Mouse (Mus musculus) stomach, embryonic 16.5 days (tissue): ENCODE data around the gene Spef2. TPM values are rescaled to one million over a fixed set of nuclear protein-coding genes. Genes with fewer than 3 reads are reported as not detected.
"Not testable (repeated sequence)": the region's sequence is repeated elsewhere in the genome, so short reads cannot be mapped to it uniquely, and the experiment has no call there.

ENCODE experiments used
- ATAC-seq: fragments of 200-750 bp; cut with Nextera tagmentation; 2 replicates; pipeline ENCODE4 v1.8.0; 2017; ENCODE audit warnings: moderate number of reproducible peaks, moderate TSS enrichment; ENCODE audit not compliant: insufficient read depth, low FRiP score
- H3K27ac ChIP-seq: fragments of 300-500 bp; sonication (generic); 2 replicates; pipeline ENCODE4 v1.5.1; 2014; ENCODE audit warnings: low read length
- H3K27me3 ChIP-seq: fragments of 300-500 bp; sonication (generic); 2 replicates; pipeline ENCODE4 v1.6.1; 2014; ENCODE audit warnings: low read length, control low read depth, mixed read lengths; ENCODE audit not compliant: control insufficient read depth, insufficient read depth
- H3K36me3 ChIP-seq: fragments of 300-500 bp; sonication (generic); 2 replicates; pipeline ENCODE4 v1.6.1; 2014; ENCODE audit warnings: low read length; ENCODE audit not compliant: control insufficient read depth, insufficient read depth
- H3K4me1 ChIP-seq: fragments of 300-500 bp; sonication (generic); 2 replicates; pipeline ENCODE4 v1.6.1; 2014; ENCODE audit warnings: low read length, control low read depth, mixed read lengths; ENCODE audit not compliant: control insufficient read depth, insufficient read depth
- H3K4me2 ChIP-seq: fragments of 300-500 bp; sonication (generic); 2 replicates; pipeline ENCODE4 v1.6.1; 2014; ENCODE audit warnings: low read depth, low read length, mixed read lengths
- H3K4me3 ChIP-seq: fragments of 300-500 bp; sonication (generic); replicated peaks from 2 replicates; pipeline ENCODE4 v1.5.1; 2014; ENCODE audit warnings: mild to moderate bottlenecking, low read length
- H3K9ac ChIP-seq: fragments of 300-500 bp; sonication (generic); 2 replicates; pipeline ENCODE4 v1.6.1; 2014; ENCODE audit warnings: low read length
- H3K9me3 ChIP-seq: fragments of 300-500 bp; sonication (generic); replicated peaks from 2 replicates; pipeline ENCODE4 v1.6.1; 2016; ENCODE audit warnings: low read length, control low read depth; ENCODE audit not compliant: control insufficient read depth
- WGBS: fragments of 180-500 bp; shearing (Covaris S2); extraction: QIAGEN DNeasy Blood & Tissue Kit; methylation state at CpG from one replicate; pipeline ENCODE4 v1.1.7; 2014; 5-methylcytosine and 5-hydroxymethylcytosine counted together
- polyA plus RNA-seq: library from polyadenylated mRNA; unstranded; fragments of >200 nt; fragmentation: Nextera tagmentation; extraction: Ambion mirVana; gene quantifications from 2 replicates; pipeline ENCODE4 v1.2.1, GENCODE M21; 2015

The Spef2 gene
- polyA plus RNA-seq = 0.21 and 0.32 TPM in 2 replicates

DNA sequence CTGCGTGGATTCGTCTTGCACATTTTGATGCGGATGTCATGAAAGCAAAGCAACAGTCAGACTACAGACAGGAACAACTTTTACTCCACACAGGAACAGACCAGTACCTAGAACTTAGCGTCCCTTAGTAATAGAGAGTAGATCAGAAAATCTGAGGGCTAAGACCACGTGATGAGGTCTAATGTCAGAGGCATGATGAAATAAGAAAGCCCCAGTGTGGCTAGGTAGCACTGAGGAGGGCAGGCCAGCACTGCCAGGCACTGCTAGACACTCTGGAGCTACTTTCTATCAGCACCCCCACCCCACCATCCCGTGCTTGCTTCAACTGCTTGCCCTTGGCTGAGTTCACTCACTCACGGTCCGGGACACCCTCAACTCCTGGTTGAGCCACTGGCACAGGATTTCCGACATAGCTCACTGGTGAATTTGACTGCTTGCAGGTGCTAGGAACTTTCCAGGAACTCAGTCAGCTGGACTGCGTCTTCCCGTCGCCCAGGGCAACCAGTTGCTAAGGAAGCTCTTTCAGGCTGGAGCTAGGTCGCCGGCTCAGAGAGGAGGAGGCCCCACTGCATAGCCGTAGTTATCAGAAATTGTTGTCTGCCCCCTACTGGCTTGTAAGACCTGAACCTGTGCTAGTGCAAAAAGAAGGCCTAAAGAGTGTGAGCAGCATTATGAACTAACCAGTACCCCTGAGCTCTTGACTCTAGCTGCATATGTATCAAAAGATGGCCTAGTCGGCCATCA, at the start of gene Spef2:
Gene Spef2 (minus strand): TSS at position 510 of the 744 bp plus-strand sequence.
- H3K9me3 ChIP-seq = no peaks in the 10 kb centered on the region
- ATAC-seq = peak; percentile 86
- 22% methylated on average over 15 of the region's 16 CpGs for WGBS
- H3K27ac ChIP-seq = no peak within 1 kb of the TSS
- H3K4me3 ChIP-seq = peak within 1 kb of the TSS; percentile 8; the same call in 1 of the 2 replicates
- no peaks in the 10 kb centered on the region for H3K27me3 ChIP-seq
- H3K4me1 ChIP-seq = no peaks in the 10 kb centered on the region
- no peak within 1 kb of the TSS for H3K9ac ChIP-seq
- H3K4me2 ChIP-seq = peak within 1 kb of the TSS; percentile 39
- H3K36me3 ChIP-seq = no peaks in the 10 kb centered on the region

DNA sequence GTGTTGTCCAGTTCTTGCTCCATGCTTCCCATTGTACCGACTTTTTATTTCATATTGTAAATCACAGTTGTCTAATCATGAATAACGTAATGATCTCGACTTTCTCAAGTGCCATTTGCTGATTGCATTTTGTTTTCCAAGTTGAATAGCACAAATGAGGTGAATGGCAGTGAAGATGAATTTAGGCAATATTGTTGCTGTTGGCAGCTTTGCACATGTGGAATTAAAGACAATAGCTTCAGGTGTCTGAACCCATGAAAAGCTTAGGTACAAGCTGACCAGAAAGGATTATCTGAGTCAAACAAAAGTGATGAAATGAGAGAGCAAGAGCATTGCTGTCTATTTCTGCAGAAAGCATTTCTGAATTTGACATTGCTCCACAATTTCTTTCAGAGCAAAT, 45.5 kb upstream of the Spef2 start:
- Histone ChIP-seq H3K4me2 (no peak overlapping the region), H3K27me3 (no peaks in the 10 kb centered on the region), H3K36me3 (no peaks in the 10 kb centered on the region), H3K4me1 (no peaks in the 10 kb centered on the region), H3K9ac (no peak overlapping the region), H3K27ac (no peak overlapping the region), H3K9me3 (no peaks in the 10 kb centered on the region), H3K4me3 (no peak overlapping the region)
- ATAC-seq = no peak
- WGBS = 90% methylated on average over 3 of the region's 3 CpGs

GRCm38 (mm10) chr15:9788245-9789030, 39.8 kb upstream of the Spef2 start:
- Histone ChIP-seq H3K36me3 (no peaks in the 10 kb centered on the region), H3K4me1 (no peaks in the 10 kb centered on the region), H3K9ac (no peak overlapping the region), H3K9me3 (no peaks in the 10 kb centered on the region), H3K27me3 (no peaks in the 10 kb centered on the region), H3K27ac (no peak overlapping the region), H3K4me3 (no peak overlapping the region), H3K4me2 (no peak overlapping the region)
- no peak for ATAC-seq
- WGBS = 45% methylated on average over 3 of the region's 3 CpGs

DNA sequence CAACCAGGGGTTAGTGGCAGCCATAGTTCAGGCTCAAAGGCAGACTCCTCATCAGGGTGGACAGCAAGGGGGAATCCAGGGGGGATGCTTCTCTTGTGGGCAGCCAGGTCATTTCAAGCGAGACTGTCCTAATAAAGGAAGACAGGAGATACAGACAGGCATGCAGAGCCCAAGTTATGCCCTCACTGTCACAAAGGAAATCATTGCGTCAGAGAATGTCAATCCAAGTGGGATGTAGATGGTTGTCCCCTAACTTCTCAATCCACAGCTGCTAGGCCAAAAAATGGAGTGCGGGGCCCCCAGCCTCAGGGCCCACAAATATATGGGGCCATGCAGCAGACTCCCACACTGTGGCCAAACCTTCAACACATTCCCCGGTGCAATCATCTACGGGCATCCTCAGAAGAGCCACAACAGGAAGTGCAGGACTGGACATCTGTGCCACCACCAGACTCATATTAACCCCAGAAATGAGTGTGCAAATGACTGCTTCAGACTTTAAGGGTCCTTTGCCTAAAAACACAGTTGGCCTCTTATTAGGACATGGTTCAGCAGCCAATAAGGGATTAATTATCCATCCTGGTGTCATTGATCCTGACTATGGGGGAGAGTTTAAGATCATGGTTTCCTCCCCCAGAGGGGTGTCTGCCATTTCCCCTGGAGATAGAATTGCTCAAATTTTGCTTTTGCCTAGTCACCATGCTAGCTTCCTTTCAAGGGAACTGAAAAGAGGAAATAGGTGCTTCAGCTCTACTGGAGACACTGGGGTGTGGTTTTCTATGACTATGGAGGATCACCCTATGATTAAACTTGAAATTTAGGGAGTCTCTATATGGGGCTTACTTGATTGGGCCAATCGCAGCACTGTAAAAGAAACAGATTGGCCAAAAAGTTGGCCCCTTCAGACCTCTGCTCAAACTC, 25.8 kb upstream of the Spef2 start:
- not testable (repeated sequence) for H3K9ac ChIP-seq, H3K4me1 ChIP-seq, H3K4me2 ChIP-seq, H3K27me3 ChIP-seq, H3K27ac ChIP-seq, ATAC-seq, H3K36me3 ChIP-seq, H3K9me3 ChIP-seq, H3K4me3 ChIP-seq
- WGBS = 87% methylated on average over 6 of the region's 6 CpGs

DNA sequence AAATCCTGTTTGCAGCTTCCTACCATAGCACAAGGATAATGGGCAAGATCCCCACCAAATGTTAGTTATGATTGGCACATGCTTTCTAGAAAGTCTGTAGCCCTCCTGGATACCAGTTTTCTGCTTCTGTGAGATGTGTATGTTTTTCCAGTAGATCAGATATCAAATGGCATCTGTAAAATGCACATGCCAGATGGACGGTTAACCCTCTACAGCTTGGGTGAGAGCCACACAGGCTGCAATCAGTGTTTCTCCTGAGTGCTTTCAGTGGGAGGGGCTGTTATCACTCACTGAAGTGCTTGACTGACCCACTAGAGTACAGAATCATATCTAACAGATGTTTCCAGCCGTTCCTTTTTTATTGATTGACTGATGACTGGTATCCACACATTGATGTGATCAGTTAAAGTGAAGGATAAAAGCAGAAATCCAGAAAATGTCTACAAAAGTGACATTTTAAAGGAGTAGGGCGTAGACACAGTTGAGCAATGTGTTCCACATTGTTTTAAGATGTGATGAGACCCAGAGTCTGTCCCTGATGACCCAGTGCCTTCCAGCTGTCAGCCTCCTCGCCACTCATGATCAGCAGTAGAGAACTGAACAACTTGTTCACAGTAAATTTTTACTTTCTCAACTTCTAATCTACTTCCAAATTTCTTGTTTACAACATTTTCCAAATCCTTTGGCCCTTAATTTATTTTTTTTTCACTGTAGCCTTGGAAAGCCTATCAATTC, 19.7 kb upstream of the Spef2 start:
- Histone ChIP-seq H3K27ac (no peak overlapping the region), H3K4me3 (no peak overlapping the region), H3K9ac (no peak overlapping the region), H3K4me1 (no peaks in the 10 kb centered on the region), H3K27me3 (no peaks in the 10 kb centered on the region), H3K36me3 (no peaks in the 10 kb centered on the region), H3K4me2 (no peak overlapping the region), H3K9me3 (no peaks in the 10 kb centered on the region)
- WGBS = 36% methylated on average over 4 of the region's 4 CpGs
- ATAC-seq = no peak

DNA sequence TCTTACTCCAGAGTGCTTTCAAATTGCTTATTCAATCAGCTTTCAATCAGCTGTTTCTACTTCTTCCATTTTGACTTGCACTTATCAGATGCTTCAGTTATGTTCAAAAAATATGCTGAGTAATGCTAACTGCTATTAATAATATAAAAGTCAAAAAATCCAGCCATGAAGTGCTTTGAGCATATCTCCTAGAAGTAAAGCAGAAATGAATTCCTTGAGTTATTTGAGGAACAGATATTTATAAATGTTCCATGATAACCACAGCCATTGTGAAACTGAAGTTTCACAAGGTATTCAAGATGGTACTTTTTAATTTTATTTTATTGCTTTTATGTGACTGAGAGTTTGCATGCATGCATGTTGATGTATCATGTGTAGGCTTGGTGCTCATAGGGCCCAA, 18.4 kb upstream of the Spef2 start:
- Histone ChIP-seq H3K4me3 (no peak overlapping the region), H3K4me1 (no peaks in the 10 kb centered on the region), H3K4me2 (no peak overlapping the region), H3K9me3 (no peaks in the 10 kb centered on the region), H3K9ac (no peak overlapping the region), H3K36me3 (no peaks in the 10 kb centered on the region), H3K27ac (no peak overlapping the region), H3K27me3 (no peaks in the 10 kb centered on the region)
- no peak for ATAC-seq

DNA sequence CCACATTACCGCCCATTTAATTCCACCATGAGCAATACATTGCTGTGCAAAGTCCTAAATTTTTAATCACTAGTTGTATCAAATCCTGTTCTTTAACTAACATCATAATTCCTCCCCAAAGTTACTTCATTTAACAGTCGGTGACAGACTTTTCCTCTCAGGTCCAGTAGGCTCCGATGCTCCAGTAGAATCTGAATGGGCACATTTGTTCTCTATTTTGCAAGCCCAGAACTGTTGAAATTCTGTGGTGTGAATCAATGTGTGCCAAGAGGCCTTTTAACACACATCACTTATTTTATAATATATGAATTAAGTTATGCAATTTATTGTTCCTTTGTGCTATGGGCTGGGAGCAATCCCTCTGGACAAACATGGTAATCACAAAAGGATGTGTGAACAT, 2.3 kb upstream of the Spef2 start:
- WGBS = 85% methylated on average over 3 of the region's 3 CpGs
- H3K9ac ChIP-seq = no peak overlapping the region

GRCm38 (mm10) chr15:9747410-9748104, 1.1 kb downstream of the Spef2 start:
- 68% methylated on average over 5 of the region's 5 CpGs for WGBS
- no peaks in the 10 kb centered on the region for H3K4me1 ChIP-seq
- H3K9ac ChIP-seq = no peak overlapping the region
- H3K9me3 ChIP-seq = no peaks in the 10 kb centered on the region
- H3K4me3 ChIP-seq = no peak overlapping the region
- H3K4me2 ChIP-seq = no peak overlapping the region
- ATAC-seq = no peak
- H3K27me3 ChIP-seq = no peaks in the 10 kb centered on the region
- H3K27ac ChIP-seq = no peak overlapping the region
- H3K36me3 ChIP-seq = no peaks in the 10 kb centered on the region

More for the DNA sequence above, 2.3 kb upstream of the Spef2 start:
- Histone ChIP-seq H3K27me3 (no peaks in the 10 kb centered on the region), H3K4me2 (no peak overlapping the region), H3K27ac (no peak overlapping the region), H3K4me3 (no peak overlapping the region), H3K36me3 (no peaks in the 10 kb centered on the region), H3K9me3 (no peaks in the 10 kb centered on the region), H3K4me1 (no peaks in the 10 kb centered on the region)
- no peak for ATAC-seq
